Mouse (Mus musculus): ENCODE measurements at regions not wholly inside any gene's neighbourhood (a gene's known extent, or its start where the extent isn't known, plus 50 kb on each side); places are given as distances from the start of the nearest gene placed in this dataset.
A peak's percentile ranks its signal among the peaks of the same experiment; 100 is the strongest.

- Histone ChIP-seq H3K4me3 (no peak overlapping the region), H3K4me1 (peaks cover 42% of the 10 kb centered on the region), H3K27me3 (ENCODE audit: low read depth, poor library complexity, severe bottlenecking) (no peaks in the 10 kb centered on the region), H3K36me3 (no peaks in the 10 kb centered on the region), H3K27ac (no peak overlapping the region), H3K9me3 (replicated peaks) (no peaks in the 10 kb centered on the region)
- 58% methylated on average over 4 of the region's 4 CpGs for WGBS
- DNase-seq (ENCODE audit: low spot score), result peak; percentile 42
Measured at GRCm38 (mm10) chr9:47338221-47338620, 191.8 kb upstream of the Cadm1 start.

- 92% methylated on average over 2 of the region's 2 CpGs for WGBS
Measured at GRCm38 (mm10) chr9:47346527-47347111, 183.4 kb upstream of the Cadm1 start.

GRCm38 (mm10) chr9:47350301-47350700 lies 179.7 kb upstream of the Cadm1 start:
- Histone ChIP-seq H3K36me3 (no peaks in the 10 kb centered on the region), H3K27ac (no peak overlapping the region), H3K9me3 (replicated peaks) (no peaks in the 10 kb centered on the region), H3K4me1 (peaks cover 49% of the 10 kb centered on the region), H3K27me3 (ENCODE audit: low read depth, poor library complexity, severe bottlenecking) (0 out of 2 replicates have a peak, but pooled peaks cover 6% of the 10 kb centered on the region), H3K4me3 (no peak overlapping the region)
- WGBS, result 81% methylated on average over 5 of the region's 5 CpGs
- DNase-seq (ENCODE audit: low spot score), result no peak

More at GRCm38 (mm10) chr9:47346527-47347111, 183.4 kb upstream of the Cadm1 start:
- Histone ChIP-seq H3K36me3 (no peaks in the 10 kb centered on the region), H3K9me3 (replicated peaks) (no peaks in the 10 kb centered on the region), H3K4me1 (peaks cover 20% of the 10 kb centered on the region), H3K27me3 (ENCODE audit: low read depth, poor library complexity, severe bottlenecking) (0 out of 2 replicates have a peak, but pooled peaks cover 6% of the 10 kb centered on the region), H3K4me3 (no peak overlapping the region), H3K27ac (no peak overlapping the region)
- no peak for DNase-seq (ENCODE audit: low spot score)

- peaks cover 49% of the 10 kb centered on the region for H3K4me1 ChIP-seq
- H3K27ac ChIP-seq, result no peak overlapping the region
- no peaks in the 10 kb centered on the region for H3K36me3 ChIP-seq
- no peak overlapping the region for H3K4me3 ChIP-seq
- 82% methylated on average over 6 of the region's 6 CpGs for WGBS
- no peaks in the 10 kb centered on the region for H3K9me3 ChIP-seq (replicated peaks)
- DNase-seq (ENCODE audit: low spot score), result no peak
- H3K27me3 ChIP-seq (ENCODE audit: low read depth, poor library complexity, severe bottlenecking), result 0 out of 2 replicates have a peak, but pooled peaks cover 6% of the 10 kb centered on the region
Measured at GRCm38 (mm10) chr9:47351036-47351435, 178.9 kb upstream of the Cadm1 start.

DNA sequence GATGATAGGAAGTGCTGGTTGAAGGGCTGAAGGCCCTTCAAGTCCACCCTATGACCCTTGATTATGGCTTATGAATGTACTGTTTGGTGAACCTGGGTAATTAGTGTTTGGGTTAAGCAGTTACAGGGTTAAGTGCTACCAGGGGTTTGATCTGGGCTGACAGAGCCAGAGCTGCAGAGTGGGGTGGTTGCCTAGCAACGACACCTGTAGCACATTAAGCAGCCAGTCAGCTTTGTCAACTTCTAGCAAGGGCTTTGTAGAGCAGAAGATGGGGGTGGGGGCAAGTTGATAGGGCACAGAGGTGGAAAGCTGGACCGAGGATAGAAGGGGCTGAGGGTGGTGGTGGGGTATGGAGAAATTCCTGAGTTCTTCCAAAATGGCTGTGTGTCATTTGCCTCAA lies 177.0 kb upstream of the Cadm1 start:
- no peaks in the 10 kb centered on the region for H3K36me3 ChIP-seq
- WGBS, result 6% methylated on average over 2 of the region's 2 CpGs
- peak overlapping the region; percentile 84 for H3K27ac ChIP-seq
- peak; percentile 82 for DNase-seq (ENCODE audit: low spot score)
- no peaks in the 10 kb centered on the region for H3K9me3 ChIP-seq (replicated peaks)
- peak overlapping the region; percentile 31 for H3K4me3 ChIP-seq
- H3K27me3 ChIP-seq (ENCODE audit: low read depth, poor library complexity, severe bottlenecking), result 0 out of 2 replicates have a peak, but pooled peaks cover 6% of the 10 kb centered on the region
- H3K4me1 ChIP-seq, result peaks cover 59% of the 10 kb centered on the region

- Histone ChIP-seq H3K27me3 (ENCODE audit: low read depth, poor library complexity, severe bottlenecking) (0 out of 2 replicates have a peak, but pooled peaks cover 2% of the 10 kb centered on the region), H3K9me3 (replicated peaks) (no peaks in the 10 kb centered on the region), H3K4me3 (no peak overlapping the region), H3K36me3 (no peaks in the 10 kb centered on the region), H3K4me1 (peaks cover 68% of the 10 kb centered on the region), H3K27ac (peak overlapping the region; percentile 84)
- DNase-seq (ENCODE audit: low spot score), result no peak
- 83% methylated on average over 5 of the region's 5 CpGs for WGBS
Measured at GRCm38 (mm10) chr9:47353972-47354371, 176.0 kb upstream of the Cadm1 start.

GRCm38 (mm10) chr9:47354423-47354822 lies 175.6 kb upstream of the Cadm1 start:
- Histone ChIP-seq H3K27me3 (ENCODE audit: low read depth, poor library complexity, severe bottlenecking) (no peaks in the 10 kb centered on the region), H3K4me1 (peaks cover 68% of the 10 kb centered on the region), H3K9me3 (replicated peaks) (no peaks in the 10 kb centered on the region), H3K36me3 (no peaks in the 10 kb centered on the region), H3K4me3 (no peak overlapping the region), H3K27ac (peak overlapping the region; percentile 84)
- WGBS, result 87% methylated on average over 2 of the region's 2 CpGs
- DNase-seq (ENCODE audit: low spot score), result no peak

- WGBS, result 86% methylated on average over 9 of the region's 9 CpGs
- Histone ChIP-seq H3K27ac (peak overlapping the region; percentile 84), H3K27me3 (ENCODE audit: low read depth, poor library complexity, severe bottlenecking) (no peaks in the 10 kb centered on the region), H3K9me3 (replicated peaks) (no peaks in the 10 kb centered on the region), H3K4me1 (peaks cover 68% of the 10 kb centered on the region), H3K36me3 (no peaks in the 10 kb centered on the region), H3K4me3 (no peak overlapping the region)
- DNase-seq (ENCODE audit: low spot score), result no peak
Measured at GRCm38 (mm10) chr9:47354866-47355265, 175.1 kb upstream of the Cadm1 start.

GRCm38 (mm10) chr9:47357756-47358399 lies 172.1 kb upstream of the Cadm1 start:
- DNase-seq (ENCODE audit: low spot score), result no peak
- H3K27me3 ChIP-seq (ENCODE audit: low read depth, poor library complexity, severe bottlenecking), result peaks cover 7% of the 10 kb centered on the region; the same call in 1 of the 2 replicates
- H3K4me3 ChIP-seq, result no peak overlapping the region
- 81% methylated on average over 17 of the region's 17 CpGs for WGBS
- peak overlapping the region; percentile 32; the same call in 1 of the 2 replicates for H3K27ac ChIP-seq
- H3K4me1 ChIP-seq, result peaks cover 48% of the 10 kb centered on the region
- no peaks in the 10 kb centered on the region for H3K36me3 ChIP-seq
- H3K9me3 ChIP-seq (replicated peaks), result no peaks in the 10 kb centered on the region

- Histone ChIP-seq H3K4me1 (peaks cover 48% of the 10 kb centered on the region), H3K27me3 (ENCODE audit: low read depth, poor library complexity, severe bottlenecking) (peaks cover 12% of the 10 kb centered on the region; the same call in 1 of the 2 replicates), H3K36me3 (no peaks in the 10 kb centered on the region), H3K9me3 (replicated peaks) (no peaks in the 10 kb centered on the region), H3K4me3 (no peak overlapping the region), H3K27ac (peak overlapping the region; percentile 32; the same call in 1 of the 2 replicates)
- no peak for DNase-seq (ENCODE audit: low spot score)
- 79% methylated on average over 4 of the region's 4 CpGs for WGBS
Measured at GRCm38 (mm10) chr9:47358400-47358767, 171.6 kb upstream of the Cadm1 start.

- H3K9me3 ChIP-seq (replicated peaks), result no peaks in the 10 kb centered on the region
- no peak overlapping the region for H3K4me3 ChIP-seq
- H3K4me1 ChIP-seq, result peaks cover 33% of the 10 kb centered on the region
- H3K27me3 ChIP-seq (ENCODE audit: low read depth, poor library complexity, severe bottlenecking), result peaks cover 51% of the 10 kb centered on the region
- DNase-seq (ENCODE audit: low spot score), result no peak
- 11% methylated on average over 11 of the region's 11 CpGs for WGBS
- H3K27ac ChIP-seq, result peak overlapping the region; percentile 53; the same call in 1 of the 2 replicates
- no peaks in the 10 kb centered on the region for H3K36me3 ChIP-seq
Measured at GRCm38 (mm10) chr9:47363086-47363485, 166.9 kb upstream of the Cadm1 start.

GRCm38 (mm10) chr9:47364762-47365161 lies 165.2 kb upstream of the Cadm1 start:
- H3K36me3 ChIP-seq, result no peaks in the 10 kb centered on the region
- H3K4me3 ChIP-seq, result no peak overlapping the region
- no peaks in the 10 kb centered on the region for H3K9me3 ChIP-seq (replicated peaks)
- no peak overlapping the region for H3K27ac ChIP-seq
- no peak for DNase-seq (ENCODE audit: low spot score)
- H3K27me3 ChIP-seq (ENCODE audit: low read depth, poor library complexity, severe bottlenecking), result peaks cover 61% of the 10 kb centered on the region
- peaks cover 40% of the 10 kb centered on the region for H3K4me1 ChIP-seq
- WGBS, result 74% methylated on average over 3 of the region's 3 CpGs

GRCm38 (mm10) chr9:47367266-47367957 lies 162.6 kb upstream of the Cadm1 start:
- DNase-seq (ENCODE audit: low spot score), result no peak
- peak overlapping the region; percentile 82; the same call in 1 of the 2 replicates for H3K27ac ChIP-seq
- peak overlapping the region; percentile 51 for H3K4me3 ChIP-seq
- no peaks in the 10 kb centered on the region for H3K36me3 ChIP-seq
- peaks cover 59% of the 10 kb centered on the region for H3K27me3 ChIP-seq (ENCODE audit: low read depth, poor library complexity, severe bottlenecking)
- H3K4me1 ChIP-seq, result peaks cover 47% of the 10 kb centered on the region
- WGBS, result 11% methylated on average over 17 of the region's 17 CpGs
- no peaks in the 10 kb centered on the region for H3K9me3 ChIP-seq (replicated peaks)
